Mouse (Mus musculus): Measurements from ENCODE around the gene Bpifa5.
"Not testable (repeated sequence)": the region's sequence is repeated elsewhere in the genome, so short reads cannot be mapped to it uniquely, and the experiment has no call there.

Gene Bpifa5

GRCm38 (mm10) chr2:154162307-154162706 is at the start of gene Bpifa5:
Gene Bpifa5 (plus strand): TSS chr2:154162607.
- no peak for DNase-seq

GRCm38 (mm10) chr2:154117381-154117780 is 45.0 kb upstream of the Bpifa5 start:
- DNase-seq: no peak

- no peak for DNase-seq
These were observed 32.3 kb upstream of the Bpifa5 start, which contains the start of gene Bpifa3 for GRCm38 (mm10) chr2:154130120-154130519. Gene Bpifa3 (plus strand): TSS chr2:154130336.

GRCm38 (mm10) chr2:154142580-154142979 is 19.8 kb upstream of the Bpifa5 start, which contains the start of gene Bpifa1:
Gene Bpifa1 (plus strand): TSS chr2:154142880.
- no peak for DNase-seq

- no peak for DNase-seq
These were observed 18.7 kb upstream of the Bpifa5 start for GRCm38 (mm10) chr2:154143735-154144134.

GRCm38 (mm10) chr2:154147496-154147895 is 14.9 kb upstream of the Bpifa5 start:
- DNase-seq: no peak

GRCm38 (mm10) chr2:154158433-154158832 is 4.0 kb upstream of the Bpifa5 start:
- peak; percentile 72 for DNase-seq

- DNase-seq: no peak
These were observed 899 bp downstream of the Bpifa5 start for GRCm38 (mm10) chr2:154163306-154163705.

- DNase-seq: no peak
These were observed 6.8 kb downstream of the Bpifa5 start for GRCm38 (mm10) chr2:154169172-154169571.

GRCm38 (mm10) chr2:154171621-154172020 is 9.2 kb downstream of the Bpifa5 start:
- DNase-seq: no peak

GRCm38 (mm10) chr2:154173313-154173712 is 10.9 kb downstream of the Bpifa5 start:
- peak; percentile 35 for DNase-seq

GRCm38 (mm10) chr2:154181900-154182299 is 19.5 kb downstream of the Bpifa5 start:
- not testable (repeated sequence) for DNase-seq

GRCm38 (mm10) chr2:154183061-154183460 is 20.7 kb downstream of the Bpifa5 start:
- not testable (repeated sequence) for DNase-seq

- DNase-seq: no peak
These were observed 22.9 kb downstream of the Bpifa5 start for GRCm38 (mm10) chr2:154185319-154185718.

- DNase-seq: no peak
These were observed 23.3 kb downstream of the Bpifa5 start for GRCm38 (mm10) chr2:154185748-154186147.

GRCm38 (mm10) chr2:154187468-154187867 is 25.1 kb downstream of the Bpifa5 start:
- no peak for DNase-seq

- no peak for DNase-seq
These were observed 27.5 kb downstream of the Bpifa5 start for GRCm38 (mm10) chr2:154189877-154190434.

GRCm38 (mm10) chr2:154190546-154191258 is 28.3 kb downstream of the Bpifa5 start, which contains the start of gene Bpifb1:
Gene Bpifb1 (plus strand): TSS chr2:154190818.
- DNase-seq: no peak

GRCm38 (mm10) chr2:154192141-154192540 is 29.7 kb downstream of the Bpifa5 start:
- DNase-seq: no peak

GRCm38 (mm10) chr2:154193071-154193470 is 30.7 kb downstream of the Bpifa5 start:
- no peak for DNase-seq

- DNase-seq: no peak
These were observed 31.6 kb downstream of the Bpifa5 start for GRCm38 (mm10) chr2:154193994-154194504.

GRCm38 (mm10) chr2:154197036-154197435 is 34.6 kb downstream of the Bpifa5 start:
- no peak for DNase-seq

GRCm38 (mm10) chr2:154204630-154205029 is 42.2 kb downstream of the Bpifa5 start:
- DNase-seq: no peak

- DNase-seq: peak; percentile 62
These were observed 44.5 kb downstream of the Bpifa5 start for GRCm38 (mm10) chr2:154206908-154207307.
